Mouse (Mus musculus): ENCODE measurements around the gene Ppp2r5c.

- TF ChIP-seq MAZ (IDR thresholded peaks at IDR 0.05; ENCODE audit: low read depth, low read length) (no peak), POLR2A (IDR thresholded peaks at IDR 0.05; ENCODE audit: control insufficient read depth in 1 of 2, insufficient read depth in 1 of 2, low read depth in 1 of 2, low read length in 2 of 2, poor library complexity in 1 of 2) (no peak), UBTF (IDR thresholded peaks at IDR 0.05; ENCODE audit: borderline replicate concordance, insufficient read depth, low read depth, low read length) (no peak), CTCF (IDR thresholded peaks at IDR 0.05 in 2 of 3, conservative IDR thresholded peaks at IDR 0.05 in 1 of 3; ENCODE audit: control insufficient read depth in 1 of 3, insufficient read depth in 1 of 3, low read depth in 2 of 3, low read length in 3 of 3, poor library complexity in 1 of 3, severe bottlenecking in 1 of 3) (no peak), MXI1 (IDR thresholded peaks at IDR 0.05; ENCODE audit: low read depth, low read length) (no peak)
These were observed 25.3 kb downstream of the Ppp2r5c start for GRCm38 (mm10) chr12:110472247-110472646.

Measured in MEL (cell line).